Mouse (Mus musculus): Measurements from ENCODE around the gene Amfr. TPM values are rescaled to one million over a fixed set of nuclear protein-coding genes. Genes with fewer than 3 reads are reported as not detected.
A peak's percentile ranks its signal among the peaks of the same experiment; 100 is the strongest.

Amfr gene
- total and polyA plus RNA-seq, 3 experiments, result 86.7 to 126 (median 102) TPM

GRCm38 (mm10) chr8:93950133-93950532 is 62.5 kb downstream of the Amfr start:
- TF ChIP-seq NELFE (IDR thresholded peaks at IDR 0.05; ENCODE audit: low read depth, low read length) (no peak), RCOR1 (conservative IDR thresholded peaks at IDR 0.05; ENCODE audit: low read depth, low read length) (no peak), CHD2 (IDR thresholded peaks at IDR 0.05; ENCODE audit: low read length) (no peak), MYC (IDR thresholded peaks at IDR 0.05; ENCODE audit: low read depth, low read length) (no peak), MAZ (IDR thresholded peaks at IDR 0.05; ENCODE audit: low read depth, low read length) (no peak), MEF2A (IDR thresholded peaks at IDR 0.05; ENCODE audit: borderline replicate concordance, low read depth, low read length) (no peak), JUND (conservative IDR thresholded peaks at IDR 0.05; ENCODE audit: low read depth, low read length) (no peak), MAFK (IDR thresholded peaks at IDR 0.05; ENCODE audit: insufficient replicate concordance, low read length) (no peak), TCF12 (IDR thresholded peaks at IDR 0.05; ENCODE audit: low read depth, low read length) (no peak), ELF1 (IDR thresholded peaks at IDR 0.05; ENCODE audit: low read depth, low read length) (no peak), BHLHE40 (IDR thresholded peaks at IDR 0.05; ENCODE audit: low read depth, low read length) (no peak), ZKSCAN1 (IDR thresholded peaks at IDR 0.05; ENCODE audit: borderline replicate concordance, low read depth, low read length) (no peak), ZC3H11A (IDR thresholded peaks at IDR 0.05; ENCODE audit: low read depth, low read length) (no peak)
- H3K4me2 ChIP-seq (ENCODE audit: insufficient read depth, low read depth, poor library complexity, severe bottlenecking), result no peak overlapping the region
- dilution Hi-C loops (cut with MboI; ENCODE audit: extremely low pct_ligation_motif_present, extremely low pct_unique_long_range_greater_than_20kb, low sequenced_read_pairs) (no loop called here), in situ Hi-C loops (cut with MboI; ENCODE audit: low pct_ligation_motif_present, low pct_unique_long_range_greater_than_20kb, low sequenced_read_pairs) (no loop called here)
- no peaks in the 10 kb centered on the region for H3K79me2 ChIP-seq (replicated peaks; ENCODE audit: control insufficient read depth, extremely low read depth, insufficient read depth, poor library complexity, severe bottlenecking)
- peaks cover 0 to 80% of the 10 kb centered on the region in 2 experiments for H3K36me3 ChIP-seq (replicated peaks in 1 of 2; ENCODE audit: control insufficient read depth in 1 of 2, insufficient read depth in 1 of 2, low read length in 1 of 2)
- H3K4me3 ChIP-seq (replicated peaks in 1 of 3; ENCODE audit: low read depth in 2 of 3, low read length in 2 of 3, poor library complexity in 1 of 3), result no peak overlapping the region
- no peak overlapping the region for H3K9ac ChIP-seq (ENCODE audit: insufficient read depth, low read depth)
- no peak overlapping the region for H3K27ac ChIP-seq (ENCODE audit: insufficient read depth, low read depth)
- DNase-seq (ENCODE audit: extremely low read depth), result no peak
- H3K27me3 ChIP-seq (replicated peaks), result no peaks in the 10 kb centered on the region
- no peaks in the 10 kb centered on the region for H3K9me3 ChIP-seq (replicated peaks; ENCODE audit: low read length)
- peaks cover 0 to 7% of the 10 kb centered on the region in 2 experiments; a peak in 1 of 4 replicates for H3K4me1 ChIP-seq (ENCODE audit: control insufficient read depth in 1 of 2, insufficient read depth in 2 of 2)

DNA sequence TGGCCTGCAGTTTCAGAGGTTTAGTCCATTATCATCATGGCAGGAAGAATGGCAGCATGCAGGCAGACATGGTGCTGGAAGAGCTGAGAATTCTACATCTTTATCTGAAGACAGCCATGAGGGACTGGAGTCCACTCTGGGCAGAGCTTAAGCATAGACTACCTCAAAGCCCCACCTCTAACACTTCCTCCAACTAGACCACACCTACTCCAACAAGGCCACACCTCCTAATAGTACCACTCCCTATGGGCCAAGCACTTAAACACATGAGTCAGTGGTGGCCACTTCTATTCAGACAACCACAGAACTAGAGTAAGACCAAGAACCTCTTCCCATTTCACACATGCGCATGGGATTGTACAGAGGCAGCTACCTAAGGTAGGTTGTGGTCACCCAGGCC is 66.2 kb downstream of the Amfr start:
- Histone ChIP-seq H3K4me3 (replicated peaks in 1 of 3; ENCODE audit: low read depth in 2 of 3, low read length in 2 of 3, poor library complexity in 1 of 3) (no peak overlapping the region), H3K27me3 (replicated peaks) (no peaks in the 10 kb centered on the region), H3K36me3 (replicated peaks in 1 of 2; ENCODE audit: control insufficient read depth in 1 of 2, insufficient read depth in 1 of 2, low read length in 1 of 2) (peaks cover 0 to 52% of the 10 kb centered on the region in 2 experiments), H3K9ac (ENCODE audit: insufficient read depth, low read depth) (no peak overlapping the region), H3K4me2 (ENCODE audit: insufficient read depth, low read depth, poor library complexity, severe bottlenecking) (no peak overlapping the region), H3K4me1 (ENCODE audit: control insufficient read depth in 1 of 2, insufficient read depth in 2 of 2) (peaks cover 4 to 7% of the 10 kb centered on the region in 2 experiments; a peak in 1 of 4 replicates), H3K9me3 (replicated peaks; ENCODE audit: low read length) (no peaks in the 10 kb centered on the region), H3K27ac (ENCODE audit: insufficient read depth, low read depth) (no peak overlapping the region), H3K79me2 (replicated peaks; ENCODE audit: control insufficient read depth, extremely low read depth, insufficient read depth, poor library complexity, severe bottlenecking) (no peaks in the 10 kb centered on the region)
- DNase-seq (ENCODE audit: extremely low read depth), result peak; percentile 11
- in situ Hi-C loops (cut with MboI; ENCODE audit: low pct_ligation_motif_present, low pct_unique_long_range_greater_than_20kb, low sequenced_read_pairs) (loop anchor here (25.0 kb wide), 1 partner anchor 334 kb away; no protein-coding TSS in a partner anchor), dilution Hi-C loops (cut with MboI; ENCODE audit: extremely low pct_ligation_motif_present, extremely low pct_unique_long_range_greater_than_20kb, low sequenced_read_pairs) (no loop called here)
- no peak for TF ChIP-seq MAX (IDR thresholded peaks at IDR 0.05; ENCODE audit: low read length)

DNA sequence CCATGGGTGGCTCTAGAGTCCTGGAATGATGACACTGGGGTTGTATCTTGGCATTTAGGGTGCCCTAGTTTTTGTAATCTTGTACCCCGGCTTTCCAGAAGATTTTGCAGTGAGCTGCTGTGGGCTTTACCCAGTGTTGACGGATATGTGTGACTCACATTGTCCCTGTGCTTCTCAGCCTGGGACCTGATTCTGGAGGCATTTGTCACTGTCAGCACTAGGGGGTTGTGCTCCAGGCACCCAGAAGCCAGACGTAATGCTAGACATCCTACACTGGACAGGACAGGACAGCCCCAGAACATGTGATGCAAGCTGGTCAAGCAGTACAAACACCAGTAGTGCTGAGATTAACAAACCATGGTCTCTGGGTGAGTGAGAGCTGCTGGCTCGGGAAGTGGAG is 66.9 kb downstream of the Amfr start:
- Histone ChIP-seq H3K4me3 (replicated peaks in 1 of 3; ENCODE audit: low read depth in 2 of 3, low read length in 2 of 3, poor library complexity in 1 of 3) (no peak overlapping the region), H3K9me3 (replicated peaks; ENCODE audit: low read length) (no peaks in the 10 kb centered on the region), H3K27ac (ENCODE audit: insufficient read depth, low read depth) (no peak overlapping the region), H3K9ac (ENCODE audit: insufficient read depth, low read depth) (no peak overlapping the region), H3K36me3 (replicated peaks in 1 of 2; ENCODE audit: control insufficient read depth in 1 of 2, insufficient read depth in 1 of 2, low read length in 1 of 2) (peaks cover 0 to 46% of the 10 kb centered on the region in 2 experiments), H3K4me2 (ENCODE audit: insufficient read depth, low read depth, poor library complexity, severe bottlenecking) (no peak overlapping the region), H3K27me3 (replicated peaks) (no peaks in the 10 kb centered on the region), H3K79me2 (replicated peaks; ENCODE audit: control insufficient read depth, extremely low read depth, insufficient read depth, poor library complexity, severe bottlenecking) (no peaks in the 10 kb centered on the region), H3K4me1 (ENCODE audit: control insufficient read depth in 1 of 2, insufficient read depth in 2 of 2) (peaks cover 4 to 7% of the 10 kb centered on the region in 2 experiments; a peak in 1 of 4 replicates)
- DNase-seq (ENCODE audit: extremely low read depth), result no peak
- TF ChIP-seq ZNF384 (IDR thresholded peaks at IDR 0.05; ENCODE audit: low read depth, low read length), result no peak
- no peak for TF ChIP-seq SMC3 (IDR thresholded peaks at IDR 0.05; ENCODE audit: low read depth, low read length)
- no peak for TF ChIP-seq CTCF (conservative IDR thresholded peaks at IDR 0.05 in 1 of 2, IDR thresholded peaks at IDR 0.05 in 1 of 2; ENCODE audit: low read depth in 2 of 2, low read length in 2 of 2)
- TF ChIP-seq ETS1 (conservative IDR thresholded peaks at IDR 0.05; ENCODE audit: low read depth, low read length), result no peak
- TF ChIP-seq MAX (IDR thresholded peaks at IDR 0.05; ENCODE audit: low read length), result no peak
- no peak for TF ChIP-seq JUND (conservative IDR thresholded peaks at IDR 0.05; ENCODE audit: low read depth, low read length)
- TF ChIP-seq IRF4 (IDR thresholded peaks at IDR 0.05; ENCODE audit: low read depth, low read length), result no peak
- TF ChIP-seq MEF2A (IDR thresholded peaks at IDR 0.05; ENCODE audit: borderline replicate concordance, low read depth, low read length), result no peak
- no peak for TF ChIP-seq RCOR1 (conservative IDR thresholded peaks at IDR 0.05; ENCODE audit: low read depth, low read length)
- no peak for TF ChIP-seq POLR2A (IDR thresholded peaks at IDR 0.05; ENCODE audit: low read depth, low read length)
- TF ChIP-seq UBTF (IDR thresholded peaks at IDR 0.05; ENCODE audit: low read depth, low read length), result no peak
- in situ Hi-C loops (cut with MboI; ENCODE audit: low pct_ligation_motif_present, low pct_unique_long_range_greater_than_20kb, low sequenced_read_pairs), result loop anchor here (25.0 kb wide), 1 partner anchor 333 kb away; no protein-coding TSS in a partner anchor
- dilution Hi-C loops (cut with MboI; ENCODE audit: extremely low pct_ligation_motif_present, extremely low pct_unique_long_range_greater_than_20kb, low sequenced_read_pairs), result no loop called here
